ENCODE assay signal across 8 mouse cellular contexts in genomic region chr13:104518312-104519005, GRCm38 (mm10).
DNase-seq lines count a peak whose midpoint lies in the region; ATAC-seq and TF ChIP-seq lines count a peak whose summit lies in the region.

No protein-coding gene starts in this region.

- DNase-seq in kidney, postnatal 0 days (ENCODE audit: low spot score), result peak; percentile 93
- DNase-seq in limb, embryonic 14.5 days (ENCODE audit: low spot score), result peak; percentile 90
- DNase-seq in neural tube, embryonic 10.5 days (ENCODE audit: extremely low spot score, low spot score), result peak; percentile 87
- peak; percentile 21 to 75 for DNase-seq in urinary bladder, adult 18-20 months (ENCODE audit: low spot score in 2 of 2)

- H3K4me2 ChIP-seq in forebrain, embryonic 12.5 days, result peak overlapping the region; percentile 55
- peak overlapping the region; percentile 70 for H3K4me2 ChIP-seq in heart, embryonic 14.5 days (ENCODE audit: low read length)
- H3K4me2 ChIP-seq in kidney, postnatal 0 days (ENCODE audit: low read length), result peak overlapping the region; percentile 68
- peak overlapping the region; percentile 59 for H3K4me2 ChIP-seq in limb, embryonic 14.5 days (replicated peaks; ENCODE audit: low read depth, low read length, severe bottlenecking)

- H3K9ac ChIP-seq in forebrain, embryonic 12.5 days, result peak overlapping the region; percentile 53
- H3K9ac ChIP-seq in heart, embryonic 14.5 days (ENCODE audit: low read length), result peak overlapping the region; percentile 72
- H3K9ac ChIP-seq in kidney, postnatal 0 days (ENCODE audit: low read depth, low read length), result peak overlapping the region; percentile 65
- peak overlapping the region; percentile 72 for H3K9ac ChIP-seq in limb, embryonic 14.5 days (ENCODE audit: low read depth, low read length, severe bottlenecking)

- H3K36me3 ChIP-seq in forebrain, embryonic 12.5 days (replicated peaks), result no peaks in the 10 kb centered on the region
- H3K36me3 ChIP-seq in heart, embryonic 14.5 days (ENCODE audit: control insufficient read depth, insufficient read depth, low read length), result no peaks in the 10 kb centered on the region
- no peaks in the 10 kb centered on the region for H3K36me3 ChIP-seq in kidney, postnatal 0 days (ENCODE audit: insufficient read depth, low read length)
- H3K36me3 ChIP-seq in limb, embryonic 14.5 days (ENCODE audit: control insufficient read depth, insufficient read depth, low read length), result no peaks in the 10 kb centered on the region

- H3K4me3 ChIP-seq in forebrain, embryonic 12.5 days (replicated peaks), result peak overlapping the region; percentile 33
- peak overlapping the region; percentile 37 to 38 for H3K4me3 ChIP-seq in heart, embryonic 14.5 days (ENCODE audit: control insufficient read depth in 1 of 2, insufficient read depth in 1 of 2, low read depth in 1 of 2, low read length in 2 of 2)
- peak overlapping the region; percentile 31 for H3K4me3 ChIP-seq in kidney, postnatal 0 days (replicated peaks; ENCODE audit: low read depth, low read length)
- peak overlapping the region; percentile 34 for H3K4me3 ChIP-seq in limb, embryonic 14.5 days (replicated peaks; ENCODE audit: low read length)

- H3K27me3 ChIP-seq in forebrain, embryonic 12.5 days, result no peaks in the 10 kb centered on the region
- H3K27me3 ChIP-seq in heart, embryonic 14.5 days (ENCODE audit: control insufficient read depth, insufficient read depth, low read length), result no peaks in the 10 kb centered on the region
- H3K27me3 ChIP-seq in kidney, postnatal 0 days (ENCODE audit: insufficient read depth, low read length), result no peaks in the 10 kb centered on the region
- no peaks in the 10 kb centered on the region for H3K27me3 ChIP-seq in limb, embryonic 14.5 days (ENCODE audit: control insufficient read depth, insufficient read depth, low read length)

- no peak for TF ChIP-seq CTCF in kidney, postnatal 0 days (IDR thresholded peaks at IDR 0.05; ENCODE audit: low read depth)

- WGBS in forebrain, embryonic 12.5 days, result 7% methylated on average over 19 of the region's 19 CpGs
- 13% methylated on average over 19 of the region's 19 CpGs for WGBS in heart, embryonic 14.5 days
- 6% methylated on average over 19 of the region's 19 CpGs for WGBS in kidney, postnatal 0 days
- WGBS in limb, embryonic 14.5 days, result 11% methylated on average over 19 of the region's 19 CpGs

- no peaks in the 10 kb centered on the region for H3K9me3 ChIP-seq in forebrain, embryonic 12.5 days
- H3K9me3 ChIP-seq in heart, embryonic 14.5 days (ENCODE audit: control insufficient read depth, low read length), result no peaks in the 10 kb centered on the region
- H3K9me3 ChIP-seq in kidney, postnatal 0 days (replicated peaks; ENCODE audit: low read length), result no peaks in the 10 kb centered on the region
- H3K9me3 ChIP-seq in limb, embryonic 14.5 days (ENCODE audit: control insufficient read depth, low read length), result no peaks in the 10 kb centered on the region

- peak; percentile 93 for ATAC-seq in cerebellum, adult (ENCODE audit: insufficient number of reproducible peaks, low FRiP score, low TSS enrichment)
- ATAC-seq in forebrain, embryonic 12.5 days (ENCODE audit: low FRiP score), result peak; percentile 98
- peak; percentile 86 for ATAC-seq in heart, embryonic 14.5 days (ENCODE audit: insufficient number of reproducible peaks, insufficient read depth, low FRiP score, low read depth)
- peak; percentile 94 for ATAC-seq in kidney, postnatal 0 days (replicated peaks; ENCODE audit: low FRiP score, low read depth)
- ATAC-seq in limb, embryonic 14.5 days (ENCODE audit: low FRiP score, low read depth), result peak; percentile 94
- ATAC-seq in activated CD4-positive, CD25-positive, alpha-beta regulatory T cell, adult 4 months, result no peak

- 0 out of 2 replicates have a peak, but pooled peaks have one; percentile 35 for TF ChIP-seq POLR2A in limb, embryonic 14.5 days (IDR thresholded peaks at IDR 0.05; ENCODE audit: borderline replicate concordance, extremely low read depth, insufficient read depth, insufficient read length)

- peaks cover 18% of the 10 kb centered on the region for H3K4me1 ChIP-seq in forebrain, embryonic 12.5 days
- H3K4me1 ChIP-seq in heart, embryonic 14.5 days (ENCODE audit: control insufficient read depth in 2 of 2, insufficient read depth in 2 of 2, low read length in 2 of 2), result peaks cover 11 to 15% of the 10 kb centered on the region in 2 experiments
- H3K4me1 ChIP-seq in kidney, postnatal 0 days (replicated peaks; ENCODE audit: insufficient read depth, low read length), result 0 out of 2 replicates have a peak, but pooled peaks cover 8% of the 10 kb centered on the region
- peaks cover 15% of the 10 kb centered on the region for H3K4me1 ChIP-seq in limb, embryonic 14.5 days (ENCODE audit: control insufficient read depth, insufficient read depth, low read length)

- H3K27ac ChIP-seq in forebrain, embryonic 12.5 days, result peak overlapping the region; percentile 90
- peak overlapping the region; percentile 54 to 76 for H3K27ac ChIP-seq in heart, embryonic 14.5 days (replicated peaks in 1 of 2; ENCODE audit: control insufficient read depth in 1 of 2, insufficient read depth in 1 of 2, low read depth in 2 of 2, low read length in 2 of 2)
- peak overlapping the region; percentile 88 for H3K27ac ChIP-seq in kidney, postnatal 0 days
- peak overlapping the region; percentile 93 for H3K27ac ChIP-seq in limb, embryonic 14.5 days (replicated peaks; ENCODE audit: low read depth, low read length)
